Mouse (Mus musculus) small intestine, adult 2 months (tissue): ENCODE results near the gene Drap1.

Source experiments
- CTCF ChIP-seq: fragments of 200-500 bp; IDR thresholded peaks from 2 replicates; pipeline ENCODE4 v1.5.1; 2012; ENCODE audit warnings: low read depth, mild to moderate bottlenecking, control low read depth, inconsistent platforms, low read length, moderate library complexity, mixed read lengths; ENCODE audit not compliant: insufficient replicate concordance, insufficient read length; ENCODE audit errors: extremely low read depth
- POLR2A ChIP-seq: fragments of 200-500 bp; IDR thresholded peaks from 2 replicates; pipeline ENCODE4 v1.6.1; 2012; ENCODE audit warnings: low read depth, mild to moderate bottlenecking, control low read depth, inconsistent platforms, low read length, moderate library complexity

DNA sequence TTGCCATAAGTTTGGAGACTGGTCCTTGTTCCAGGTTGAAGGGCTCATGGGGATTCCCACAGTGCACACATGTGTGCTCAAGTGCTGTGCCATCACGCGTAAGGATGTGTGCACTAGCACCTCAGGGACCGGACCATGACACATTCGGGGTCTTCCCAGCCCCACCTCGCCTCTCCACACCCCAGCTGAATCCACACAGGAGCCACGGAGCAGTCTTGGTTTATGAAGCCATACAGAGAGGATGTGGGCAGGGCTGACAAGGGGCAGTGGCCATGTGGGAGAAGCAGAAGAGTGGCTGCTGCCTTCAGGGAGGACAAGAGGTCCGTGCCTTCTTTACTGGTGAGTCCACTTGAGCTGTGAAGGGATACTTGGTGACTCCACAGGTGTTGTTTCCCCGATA lies 40.3 kb upstream of the Drap1 start:
- TF ChIP-seq POLR2A = no peak
- TF ChIP-seq CTCF = no peak
